In the genomic region with DNA sequence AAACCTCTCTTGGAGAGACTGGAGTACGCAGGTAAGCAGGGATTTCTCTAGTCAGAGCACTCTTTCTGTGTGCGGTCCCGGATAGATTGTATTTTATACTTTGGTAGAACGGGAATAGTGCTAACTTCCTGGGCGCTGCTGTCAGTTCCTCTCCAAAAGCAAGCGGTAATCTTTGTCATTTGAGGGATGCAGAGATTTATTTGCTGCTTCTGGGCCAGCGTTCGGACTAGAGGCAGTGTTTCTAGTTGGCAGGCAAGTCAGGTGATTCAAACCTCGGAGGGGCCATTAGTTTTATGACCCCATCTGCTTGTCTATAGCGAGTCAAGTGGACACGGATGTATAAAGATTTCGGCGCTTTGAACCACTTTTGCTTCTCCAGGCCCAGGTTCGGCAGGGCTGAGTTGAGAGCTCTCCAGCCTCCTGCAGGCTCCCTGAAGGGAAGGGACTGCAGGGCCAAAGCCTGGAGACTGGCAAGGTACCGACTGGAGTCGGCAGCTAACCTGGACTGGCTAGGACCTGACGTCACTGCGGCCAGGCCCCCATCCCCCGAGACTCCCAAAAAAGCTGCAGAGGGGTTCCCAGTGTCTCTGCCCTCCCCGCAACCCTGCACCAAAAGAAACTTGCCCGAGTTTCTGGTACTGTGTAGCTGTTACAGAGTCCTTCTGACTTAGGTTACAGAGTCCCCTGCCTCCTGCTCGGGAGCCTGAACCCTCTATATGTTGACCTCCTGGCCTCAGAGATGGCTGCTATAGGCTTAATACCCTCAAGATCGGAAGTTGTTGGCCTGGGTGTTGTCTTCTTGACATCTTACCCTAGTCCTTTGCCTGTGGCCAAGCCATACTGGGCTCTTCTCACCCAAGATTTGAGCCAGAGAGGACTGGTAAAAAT, we compare ENCODE assay signal across 11 mouse cellular contexts. TPM values are rescaled to one million over a fixed set of nuclear protein-coding genes. Genes with fewer than 3 reads are reported as not detected.
DNase-seq lines count a peak whose midpoint lies in the region; ATAC-seq and TF ChIP-seq lines count a peak whose summit lies in the region.
"Had no signal": no experiment of that assay in that cellular context is flagged by ENCODE, and none has a peak within 500 bp of the region (broad histone marks: within the 10 kb centered on the region; RNA-seq: fewer than 3 reads in every experiment).

No protein-coding gene starts in this region.

- H3K27ac ChIP-seq in ES-Bruce4 (ENCODE audit: insufficient read depth, low read length), result peak overlapping the region; percentile 31; the same call in 1 of the 2 replicates
- peak overlapping the region; percentile 96 for H3K27ac ChIP-seq in hindbrain, embryonic 11.5 days (ENCODE audit: low read depth, low read length)
- H3K27ac ChIP-seq: liver, embryonic 13.5 days had no signal

- no peak for ATAC-seq in hindbrain, embryonic 11.5 days (ENCODE audit: low FRiP score)
- ATAC-seq in activated CD4-positive, CD25-positive, alpha-beta regulatory T cell, adult 4 months, result no peak
- no peak for ATAC-seq in inflammation-experienced regulatory T-cells, adult 6 months

- peaks cover 48% of the 10 kb centered on the region for H3K36me3 ChIP-seq in ES-Bruce4 (ENCODE audit: control insufficient read depth, insufficient read depth, low read length, poor library complexity, severe bottlenecking)
- H3K36me3 ChIP-seq in hindbrain, embryonic 11.5 days (ENCODE audit: control insufficient read depth, insufficient read depth, low read length), result no peaks in the 10 kb centered on the region
- H3K36me3 ChIP-seq: liver, embryonic 13.5 days had no signal

- no peaks in the 10 kb centered on the region for H3K9me3 ChIP-seq in ES-Bruce4 (replicated peaks; ENCODE audit: control insufficient read depth, insufficient read depth, low read length, poor library complexity, severe bottlenecking)
- no peaks in the 10 kb centered on the region for H3K9me3 ChIP-seq in hindbrain, embryonic 11.5 days (ENCODE audit: control insufficient read depth, low read length)
- H3K9me3 ChIP-seq: liver, embryonic 13.5 days had no signal

- no peaks in the 10 kb centered on the region for H3K27me3 ChIP-seq in ES-Bruce4 (ENCODE audit: control insufficient read depth, insufficient read depth, low read length, poor library complexity, severe bottlenecking)
- H3K27me3 ChIP-seq in hindbrain, embryonic 11.5 days (ENCODE audit: control insufficient read depth, insufficient read depth, low read length), result peaks cover 16% of the 10 kb centered on the region

- TF ChIP-seq EP300 in ES-Bruce4 (IDR thresholded peaks at IDR 0.05; ENCODE audit: insufficient read depth, low read depth, low read length), result no peak

- DNase-seq in embryo, embryonic 9.5 days (ENCODE audit: extremely low spot score), result peak; percentile 39
- DNase-seq in hindbrain, embryonic 11.5 days (ENCODE audit: low spot score), result peak; percentile 51
- peak; percentile 51 for DNase-seq in neural tube, embryonic 10.5 days (ENCODE audit: extremely low spot score, low spot score)
- no peak for DNase-seq in spleen, postnatal 10 days (ENCODE audit: low spot score in 2 of 2)
- DNase-seq in adrenal gland, adult (ENCODE audit: inconsistent age in 2 of 2, low spot score in 1 of 2), result no peak
- DNase-seq: liver, embryonic 13.5 days had no signal

- H3K4me3 ChIP-seq in ES-Bruce4 (ENCODE audit: low read depth, low read length), result peak overlapping the region; percentile 45
- H3K4me3 ChIP-seq in hindbrain, embryonic 11.5 days (ENCODE audit: low read depth, low read length), result peak overlapping the region; percentile 56
- H3K4me3 ChIP-seq: erythroblast, embryonic 14.5 days; liver, embryonic 13.5 days; megakaryocyte, embryonic 14.5 days had no signal

- H3K9ac ChIP-seq in ES-Bruce4 (ENCODE audit: low read depth, poor library complexity, severe bottlenecking), result peak overlapping the region; percentile 73
- peak overlapping the region; percentile 86 for H3K9ac ChIP-seq in hindbrain, embryonic 11.5 days (ENCODE audit: low read depth, low read length)
- H3K9ac ChIP-seq: liver, embryonic 13.5 days had no signal

- TF ChIP-seq CTCF in ES-Bruce4 (IDR thresholded peaks at IDR 0.05; ENCODE audit: low read depth, low read length), result no peak

- WGBS in hindbrain, embryonic 11.5 days, result 7% methylated on average over 23 of the region's 23 CpGs

- peaks cover 2% of the 10 kb centered on the region for H3K4me1 ChIP-seq in ES-Bruce4 (ENCODE audit: control insufficient read depth, insufficient read depth, low read length)
- H3K4me1 ChIP-seq in hindbrain, embryonic 11.5 days (replicated peaks; ENCODE audit: control insufficient read depth, insufficient read depth, low read length), result peaks cover 5% of the 10 kb centered on the region
- H3K4me1 ChIP-seq: liver, embryonic 13.5 days; megakaryocyte, embryonic 14.5 days had no signal

- H3K4me2 ChIP-seq in hindbrain, embryonic 11.5 days (replicated peaks; ENCODE audit: low read depth, low read length), result peak overlapping the region; percentile 50
- H3K4me2 ChIP-seq: liver, embryonic 13.5 days had no signal

- no peak for TF ChIP-seq POLR2A in ES-Bruce4 (IDR thresholded peaks at IDR 0.05; ENCODE audit: insufficient read depth, low read length)

RNA-seq across cellular contexts. Expression of gene Sox2, which starts 6.9 kb away (rescaled TPM):
- 400 and 407 TPM in 2 replicates for polyA plus RNA-seq in ES-Bruce4 (2011; ENCODE audit: insufficient read depth, insufficient read length, low read depth, missing spikeins)
- 25.1 and 36.7 TPM in 2 replicates for polyA plus RNA-seq in hindbrain, embryonic 11.5 days (2014; fragmentation: Nextera tagmentation; extraction: Ambion mirVana)
- polyA plus RNA-seq in activated CD4-positive, CD25-positive, alpha-beta regulatory T cell, adult 4 months (2017; shearing (Covaris generic)), result not detected
- polyA plus RNA-seq in inflammation-experienced regulatory T-cells, adult 6 months (2017; shearing (Covaris generic)), result not detected
- polyA plus RNA-seq: erythroblast, embryonic 14.5 days; liver, embryonic 13.5 days had no signal

Comparison
In these comparisons a context has a peak if more than half of its experiments do, and no peak if none do; other contexts are left out.
1. DNase-seq: peak in embryo, embryonic 9.5 days (single experiment), hindbrain, embryonic 11.5 days (single experiment) and neural tube, embryonic 10.5 days (single experiment); none in spleen, postnatal 10 days (0 of 2) and adrenal gland, adult (0 of 2).
2. RNA of gene Sox2, which starts 6.9 kb away (polyA plus RNA-seq): 400 to 407 TPM in ES-Bruce4 and 25.1 to 36.7 TPM in hindbrain, embryonic 11.5 days; not detected in activated CD4-positive, CD25-positive, alpha-beta regulatory T cell, adult 4 months and not detected in inflammation-experienced regulatory T-cells, adult 6 months; every median in the first group is over 10 times any median in the second.